Mouse (Mus musculus) midbrain, postnatal 0 days (tissue): ENCODE measurements around the gene Tbc1d10c. TPM values are rescaled to one million over a fixed set of nuclear protein-coding genes. Genes with fewer than 3 reads are reported as not detected.

ENCODE experiments used
- ATAC-seq: fragments of 200-750 bp; cut with Nextera tagmentation; 2 replicates; pipeline ENCODE4 v1.8.0; 2017; ENCODE audit warnings: moderate number of reproducible peaks, mild to moderate bottlenecking, moderate TSS enrichment, moderate library complexity; ENCODE audit not compliant: low FRiP score
- DNase-seq: peaks from one replicate; pipeline ENCODE4 v3.0.0-alpha.2; 2015; ENCODE audit warnings: low spot score
- H3K27ac ChIP-seq: fragments of 300-500 bp; sonication (generic); 2 replicates; pipeline ENCODE4 v1.5.1; 2014; ENCODE audit warnings: low read depth, mild to moderate bottlenecking, low read length, mixed read lengths
- H3K27me3 ChIP-seq: fragments of 300-500 bp; sonication (generic); 2 replicates; pipeline ENCODE4 v1.6.1; 2014; ENCODE audit warnings: low read length, control low read depth, mixed read lengths; ENCODE audit not compliant: insufficient read depth
- H3K36me3 ChIP-seq: fragments of 300-500 bp; sonication (generic); 2 replicates; pipeline ENCODE4 v1.6.1; 2014; ENCODE audit warnings: low read length, control low read depth, mixed read lengths; ENCODE audit not compliant: insufficient read depth
- H3K4me1 ChIP-seq: fragments of 300-500 bp; sonication (generic); 2 replicates; pipeline ENCODE4 v1.6.1; 2014; ENCODE audit warnings: mild to moderate bottlenecking, control low read depth, antibody characterized with exemption, low read length, mixed read lengths; ENCODE audit not compliant: insufficient read depth
- H3K4me2 ChIP-seq: fragments of 300-500 bp; sonication (generic); 2 replicates; pipeline ENCODE4 v1.6.1; 2014; ENCODE audit warnings: low read depth, mild to moderate bottlenecking, low read length, mixed read lengths; ENCODE audit not compliant: poor library complexity, severe bottlenecking
- H3K4me3 ChIP-seq: fragments of 300-500 bp; sonication (generic); 2 replicates; pipeline ENCODE4 v1.5.1; 2014; ENCODE audit warnings: low read depth, mild to moderate bottlenecking, low read length, moderate library complexity
- H3K9ac ChIP-seq: fragments of 300-500 bp; sonication (generic); replicated peaks from 2 replicates; pipeline ENCODE4 v1.6.1; 2014; ENCODE audit warnings: mild to moderate bottlenecking, low read length, moderate library complexity, mixed read lengths; ENCODE audit not compliant: poor library complexity, severe bottlenecking
- H3K9me3 ChIP-seq: fragments of 300-500 bp; sonication (generic); 2 replicates; pipeline ENCODE4 v1.6.1; 2016; ENCODE audit warnings: low read length, control low read depth
- CTCF ChIP-seq: IDR thresholded peaks from 2 replicates; pipeline ENCODE4 v1.5.1; 2016; ENCODE audit warnings: antibody characterized with exemption, mild to moderate bottlenecking
- WGBS: fragments of 180-500 bp; shearing (Covaris S2); extraction: QIAGEN DNeasy Blood & Tissue Kit; methylation state at CpG from one replicate; pipeline ENCODE4 v1.1.7; 2014; 5-methylcytosine and 5-hydroxymethylcytosine counted together
- polyA plus RNA-seq: library from polyadenylated mRNA; unstranded; fragments of >200 nt; fragmentation: Nextera tagmentation; extraction: Ambion mirVana; gene quantifications from 2 replicates; pipeline ENCODE4 v1.2.1, GENCODE M21; 2015
- total RNA-seq: library from RNA; depleted of rRNA; stranded (reverse); fragments of >200 nt; gene quantifications from 2 replicates; pipeline ENCODE4 v1.2.3, GENCODE M21; 2014

Gene Tbc1d10c
- total and polyA plus RNA-seq, 2 experiments from 2014 or later, result 0.49 to 1.2 TPM

DNA sequence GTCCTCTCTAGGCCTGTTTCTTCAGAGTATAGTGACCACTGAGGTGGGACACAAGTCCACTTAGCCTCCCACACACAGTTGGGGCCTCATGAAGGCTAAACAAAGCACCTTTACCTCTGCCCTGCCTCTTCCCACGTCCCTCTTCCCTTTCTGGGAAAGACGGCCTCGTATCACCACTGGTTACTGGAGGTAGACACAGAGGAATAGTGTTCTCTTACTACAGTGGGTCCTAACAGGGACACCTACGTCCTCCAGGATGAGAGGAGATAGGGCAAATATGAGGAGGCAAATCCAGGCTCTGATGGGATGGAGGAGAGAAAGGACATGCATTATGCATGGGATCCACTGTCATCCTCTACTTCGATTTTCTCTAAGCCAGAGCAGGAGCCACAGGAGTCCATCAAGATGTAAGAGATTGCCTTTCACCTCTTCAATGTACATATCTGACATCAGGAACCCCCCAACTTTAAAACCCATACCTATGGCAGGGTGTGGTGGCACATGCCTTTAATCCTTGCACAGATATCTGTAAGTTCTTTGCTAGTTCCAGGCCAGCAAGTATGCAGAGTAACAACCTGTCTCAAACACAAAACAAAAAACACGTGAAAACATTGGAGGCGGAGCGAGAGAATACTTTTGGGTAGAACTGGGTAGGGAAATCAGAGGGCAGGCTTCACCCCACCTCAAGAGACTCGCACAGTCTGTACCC is 43.1 kb downstream of the Tbc1d10c start:
- Histone ChIP-seq H3K4me1 (peaks cover 7% of the 10 kb centered on the region; the same call in 1 of the 2 replicates), H3K4me2 (peak overlapping the region; percentile 91), H3K9me3 (no peaks in the 10 kb centered on the region), H3K27me3 (no peaks in the 10 kb centered on the region), H3K4me3 (peak overlapping the region; percentile 88), H3K9ac (peak overlapping the region; percentile 94; the same call in 1 of the 2 replicates), H3K36me3 (peaks cover 16% of the 10 kb centered on the region), H3K27ac (peak overlapping the region; percentile 43; the same call in 1 of the 2 replicates)
- 28% methylated on average over 9 of the region's 9 CpGs for WGBS
- no peak for ATAC-seq
- no peak for TF ChIP-seq CTCF
- no peak for DNase-seq

DNA sequence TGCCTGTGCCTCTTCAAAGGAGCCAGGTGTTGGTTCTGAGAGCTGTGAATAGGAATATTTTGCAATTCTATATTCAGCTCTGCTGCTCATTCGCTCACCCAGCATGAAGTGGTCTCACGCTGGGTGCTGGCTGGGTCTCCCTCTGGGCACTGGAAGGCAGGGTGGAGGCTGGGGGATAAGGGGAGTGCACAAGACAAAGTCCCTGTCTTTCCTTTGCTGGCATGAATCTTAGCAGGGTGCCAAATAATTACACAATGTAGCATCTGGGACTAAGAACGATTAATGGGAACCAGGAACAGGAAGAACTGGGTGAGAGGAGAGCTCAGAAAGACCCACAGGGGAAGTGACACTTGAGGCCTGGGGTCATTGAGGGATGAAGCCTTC is 44.1 kb downstream of the Tbc1d10c start:
- H3K4me3 ChIP-seq, result no peak overlapping the region
- H3K9me3 ChIP-seq, result no peaks in the 10 kb centered on the region
- H3K4me1 ChIP-seq, result peaks cover 7% of the 10 kb centered on the region; the same call in 1 of the 2 replicates
- H3K27me3 ChIP-seq, result no peaks in the 10 kb centered on the region
- H3K9ac ChIP-seq, result no peak overlapping the region
- no peak for DNase-seq
- 33% methylated on average over 3 of the region's 3 CpGs for WGBS
- H3K36me3 ChIP-seq, result peaks cover 15% of the 10 kb centered on the region
- no peak for TF ChIP-seq CTCF
- H3K4me2 ChIP-seq, result no peak overlapping the region
- ATAC-seq, result no peak
- H3K27ac ChIP-seq, result no peak overlapping the region

DNA sequence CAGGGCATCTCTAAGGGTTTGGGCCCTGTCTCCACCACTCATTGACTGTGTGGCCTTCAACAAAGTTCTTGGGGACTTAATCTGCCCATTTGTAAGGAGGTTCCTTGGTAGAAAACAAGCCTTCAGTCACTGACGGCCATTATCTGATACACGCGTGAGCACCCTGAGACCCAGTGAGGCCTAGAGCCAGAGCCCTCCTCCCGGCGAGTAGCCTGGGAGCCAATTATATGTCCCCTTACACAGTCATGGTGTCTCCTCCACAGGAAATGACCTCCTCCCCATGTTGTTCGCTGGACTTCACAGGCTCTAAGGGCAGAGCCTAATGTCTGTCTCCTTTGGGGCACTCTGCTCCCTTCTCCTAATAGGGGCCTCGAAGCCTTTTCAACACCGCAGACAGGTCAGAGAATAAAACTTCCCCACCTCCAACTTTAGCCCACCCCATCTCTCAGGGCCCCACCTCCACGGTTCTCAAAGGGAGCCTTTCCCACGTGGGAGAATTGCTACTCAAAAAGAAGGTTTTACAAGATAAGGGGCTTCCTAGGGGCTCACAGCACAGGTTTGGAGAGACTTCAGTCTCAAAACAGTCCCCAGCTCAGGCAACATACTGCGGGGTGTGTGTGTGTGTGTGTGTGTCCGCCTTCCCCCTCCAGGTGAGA is 44.6 kb downstream of the Tbc1d10c start:
- Histone ChIP-seq H3K4me3 (no peak overlapping the region), H3K36me3 (peaks cover 12% of the 10 kb centered on the region), H3K4me1 (peaks cover 7% of the 10 kb centered on the region; the same call in 1 of the 2 replicates), H3K27ac (no peak overlapping the region), H3K27me3 (no peaks in the 10 kb centered on the region), H3K9ac (no peak overlapping the region), H3K9me3 (no peaks in the 10 kb centered on the region), H3K4me2 (no peak overlapping the region)
- no peak for TF ChIP-seq CTCF
- no peak for DNase-seq
- ATAC-seq, result no peak
- WGBS, result 63% methylated on average over 12 of the region's 12 CpGs

DNA sequence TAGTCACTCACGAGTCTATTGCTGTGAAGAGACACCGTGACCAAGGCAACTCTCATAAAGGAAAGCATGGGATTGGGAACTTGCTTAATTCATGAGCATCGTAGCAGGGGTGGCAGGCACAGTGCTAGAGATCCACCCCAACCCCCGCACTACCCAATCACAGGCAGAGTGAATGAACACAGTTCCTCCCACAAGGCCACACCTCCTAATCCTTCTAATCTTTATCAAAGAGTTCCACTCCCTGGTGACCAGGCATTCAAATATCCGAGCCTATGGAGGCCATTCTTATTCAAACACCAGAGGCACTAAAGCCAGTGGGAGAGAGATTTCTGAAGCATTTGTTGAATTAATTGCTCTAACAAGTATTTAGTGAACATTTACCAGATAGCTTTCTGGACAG is 45.1 kb downstream of the Tbc1d10c start:
- DNase-seq, result no peak
- Histone ChIP-seq H3K9ac (no peak overlapping the region), H3K27ac (no peak overlapping the region), H3K4me1 (peaks cover 7% of the 10 kb centered on the region; the same call in 1 of the 2 replicates), H3K4me3 (no peak overlapping the region), H3K4me2 (no peak overlapping the region), H3K9me3 (no peaks in the 10 kb centered on the region), H3K36me3 (peaks cover 7% of the 10 kb centered on the region), H3K27me3 (no peaks in the 10 kb centered on the region)
- no peak for ATAC-seq
- no peak for TF ChIP-seq CTCF
- 84% methylated on average over 5 of the region's 5 CpGs for WGBS

DNA sequence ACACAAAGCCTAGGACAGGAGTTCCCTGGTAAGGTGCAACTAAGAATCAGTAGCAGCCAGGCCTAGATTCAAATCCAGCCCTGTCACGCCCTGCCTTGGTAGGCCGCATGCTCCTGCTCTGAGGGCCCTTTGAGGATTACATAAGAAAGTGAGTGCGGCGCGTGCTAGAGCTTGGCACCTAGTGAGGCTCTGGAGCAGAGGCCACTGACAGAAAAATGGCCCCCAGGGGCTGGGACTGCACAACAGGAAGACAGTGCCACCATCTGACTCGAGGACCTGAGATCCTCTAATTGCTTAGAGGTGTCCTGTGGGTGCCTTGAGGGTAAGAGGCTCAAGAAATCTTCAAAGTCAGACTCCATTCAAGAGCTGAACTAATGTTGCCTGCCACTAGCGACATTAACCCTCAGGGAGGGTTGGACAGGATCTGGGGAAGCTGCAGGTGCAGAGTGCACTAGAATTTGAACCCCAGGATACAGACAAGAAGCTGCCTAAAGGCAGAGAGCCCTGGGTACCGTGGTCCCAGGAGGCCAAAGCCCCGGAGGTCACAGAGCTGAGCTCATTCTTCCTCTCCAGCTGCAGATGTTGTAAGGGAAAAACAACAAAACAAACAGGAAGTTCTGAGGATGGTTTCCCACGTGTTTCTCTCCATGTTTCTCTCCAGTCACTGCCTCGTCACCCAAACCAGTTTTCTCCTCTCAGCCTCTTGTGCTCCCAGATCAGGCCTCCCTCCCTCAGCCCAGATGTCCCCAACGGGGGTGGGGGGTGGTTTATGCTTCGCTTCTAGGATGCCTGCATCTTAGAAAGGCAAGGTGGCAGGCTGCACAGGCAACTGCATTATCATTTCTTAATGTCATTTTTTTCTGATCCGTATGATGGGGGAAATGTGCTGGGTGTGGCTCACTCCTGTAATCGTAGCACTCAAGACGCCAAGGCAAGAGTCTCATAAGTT is 46.3 kb downstream of the Tbc1d10c start:
- H3K4me2 ChIP-seq, result no peak overlapping the region
- H3K27ac ChIP-seq, result no peak overlapping the region
- H3K27me3 ChIP-seq, result no peaks in the 10 kb centered on the region
- H3K9me3 ChIP-seq, result no peaks in the 10 kb centered on the region
- H3K4me1 ChIP-seq, result peaks cover 7% of the 10 kb centered on the region; the same call in 1 of the 2 replicates
- ATAC-seq (no peak), DNase-seq (no peak)
- TF ChIP-seq CTCF, result no peak
- H3K9ac ChIP-seq, result no peak overlapping the region
- 84% methylated on average over 16 of the region's 16 CpGs for WGBS
- no peak overlapping the region for H3K4me3 ChIP-seq
- H3K36me3 ChIP-seq, result peaks cover under 1% of the 10 kb centered on the region; the same call in 1 of the 2 replicates
